Mouse (Mus musculus) left cerebral cortex, postnatal 14 days (tissue): Measurements from ENCODE around the gene Zfp931. TPM values are rescaled to one million over a fixed set of nuclear protein-coding genes. Genes with fewer than 3 reads are reported as not detected.
A peak's percentile ranks its signal among the peaks of the same experiment; 100 is the strongest.
"Not testable (repeated sequence)": the region's sequence is repeated elsewhere in the genome, so short reads cannot be mapped to it uniquely, and the experiment has no call there.

Experiments
- DNase-seq, 2 experiments: peaks; one replicate each; pipeline ENCODE4 v3.0.0; 2021 to 2022; ENCODE audit warnings: low spot score in 2 of 2, mixed read lengths in 1 of 2
- intact Hi-C: fragments of 180-260 bp; cut with DNase I; formaldehyde crosslinking; loops from one replicate; pipeline ENCODE4 v1.15.1; 2025
- long read RNA-seq, 2 experiments: library from polyadenylated mRNA; stranded (forward); transcript quantifications; one replicate each; pipeline ENCODE4 v2.0.0; 2021
- total RNA-seq, 2 experiments: library from RNA; stranded (reverse); gene quantifications; 2 replicates each; pipeline ENCODE4 v1.2.3; 2021

Gene Zfp931
- total RNA-seq: 10 to 100 TPM; 19.6 to 20.2 TPM
- long read RNA-seq, experiment 1, transcript Zfp931-201 (3 exons, 1,372 nt): major isoform, 8 of 13 reads
- long read RNA-seq, experiment 1, partial matches to known transcripts: 0 of 13 reads
- long read RNA-seq, experiment 1, other reads (novel, unspliced or antisense): 4 of 13 reads
- long read RNA-seq, experiment 2, transcript Zfp931-201 (3 exons, 1,372 nt): major isoform, 13 of 15 reads
- long read RNA-seq, experiment 2, partial matches to known transcripts: 0 of 15 reads
- long read RNA-seq, experiment 2, other reads (novel, unspliced or antisense): 2 of 15 reads

GRCm38 (mm10) chr2:178078166-178078717 lies at the start of gene Zfp931:
Gene Zfp931, minus strand, starts transcription at chr2:178078476.
- intact Hi-C loops: not testable (repeated sequence)
- peak in 1 of 2 experiments; percentile 19 for DNase-seq

- peak in 1 of 2 experiments; percentile 2 for DNase-seq
- intact Hi-C loops: no loop called here
Observed at GRCm38 (mm10) chr2:178126041-178126820, 48.0 kb upstream of the Zfp931 start.

GRCm38 (mm10) chr2:178125427-178125826 lies 47.2 kb upstream of the Zfp931 start:
- intact Hi-C loops: no loop called here
- DNase-seq: no peak

GRCm38 (mm10) chr2:178123466-178123865 lies 45.2 kb upstream of the Zfp931 start:
- intact Hi-C loops: no loop called here
- DNase-seq: no peak

- DNase-seq: no peak
- intact Hi-C loops: no loop called here
Observed at GRCm38 (mm10) chr2:178121946-178122665, 43.8 kb upstream of the Zfp931 start.

GRCm38 (mm10) chr2:178121375-178121688 lies 43.1 kb upstream of the Zfp931 start:
- DNase-seq: no peak
- intact Hi-C loops: no loop called here

- intact Hi-C loops: no loop called here
- no peak for DNase-seq
Observed at GRCm38 (mm10) chr2:178120651-178121374, 42.5 kb upstream of the Zfp931 start.

- no peak for DNase-seq
- intact Hi-C loops: no loop called here
Observed at GRCm38 (mm10) chr2:178120356-178120645, 42.0 kb upstream of the Zfp931 start.

GRCm38 (mm10) chr2:178119561-178120355 lies 41.5 kb upstream of the Zfp931 start:
- no peak for DNase-seq
- intact Hi-C loops: no loop called here

- intact Hi-C loops: no loop called here
- no peak for DNase-seq
Observed at GRCm38 (mm10) chr2:178118801-178119560, 40.7 kb upstream of the Zfp931 start, which contains the start of gene Phactr3. Gene Phactr3, plus strand, starts transcription at chr2:178118975.

GRCm38 (mm10) chr2:178117946-178118345 lies 39.7 kb upstream of the Zfp931 start:
- intact Hi-C loops: no loop called here
- DNase-seq: peak; percentile 51 to 74

- intact Hi-C loops: loop anchor here (5.0 kb wide), 1 partner anchor 235 kb away; no protein-coding TSS in a partner anchor
- peak; percentile 75 for DNase-seq
Observed at GRCm38 (mm10) chr2:178101957-178102356, 23.7 kb upstream of the Zfp931 start.

- DNase-seq: peak; percentile 71 to 81
- intact Hi-C loops: no loop called here
Observed at GRCm38 (mm10) chr2:178098021-178098420, 19.7 kb upstream of the Zfp931 start.

- intact Hi-C loops: no loop called here
- no peak for DNase-seq
Observed at GRCm38 (mm10) chr2:178089586-178089985, 11.3 kb upstream of the Zfp931 start.

GRCm38 (mm10) chr2:178058195-178058594 lies 20.1 kb downstream of the Zfp931 start:
- DNase-seq: peak; percentile 37 to 56
- intact Hi-C loops: no loop called here

- intact Hi-C loops, DNase-seq: not testable (repeated sequence)
Observed at GRCm38 (mm10) chr2:178027601-178028000, 50.7 kb downstream of the Zfp931 start.

- intact Hi-C loops, DNase-seq: not testable (repeated sequence)
Observed at GRCm38 (mm10) chr2:178023861-178024260, 54.4 kb downstream of the Zfp931 start.
